Mouse (Mus musculus): ENCODE results near the gene Ivl. TPM values are rescaled to one million over a fixed set of nuclear protein-coding genes. Genes with fewer than 3 reads are reported as not detected.

Gene Ivl
- polyA plus RNA-seq (2014; fragmentation: Nextera tagmentation; extraction: Ambion mirVana) = not detected in 2 replicates

GRCm38 (mm10) chr3:92573449-92574041, at the start of gene Ivl:
TSS of gene Ivl (minus strand) at chr3:92573735.
- Histone ChIP-seq H3K9me3 (ENCODE audit: control insufficient read depth, low read length) (no peaks in the 10 kb centered on the region), H3K4me1 (replicated peaks; ENCODE audit: control insufficient read depth, insufficient read depth, low read length) (no peaks in the 10 kb centered on the region), H3K27me3 (ENCODE audit: control insufficient read depth, insufficient read depth, low read length) (no peaks in the 10 kb centered on the region), H3K4me3 (ENCODE audit: low read depth, low read length) (no peak within 1 kb of the TSS), H3K36me3 (ENCODE audit: control insufficient read depth, insufficient read depth, low read length) (no peaks in the 10 kb centered on the region), H3K4me2 (ENCODE audit: low read depth, low read length, severe bottlenecking) (no peak within 1 kb of the TSS), H3K9ac (ENCODE audit: low read length) (no peak within 1 kb of the TSS), H3K27ac (ENCODE audit: low read depth, low read length) (no peak within 1 kb of the TSS)
- 83% methylated on average over 1 of the region's 1 CpGs for WGBS
- ATAC-seq (replicated peaks; ENCODE audit: low FRiP score) (no peak), DNase-seq (ENCODE audit: low spot score) (no peak)

GRCm38 (mm10) chr3:92621560-92621959, 48.0 kb upstream of the Ivl start, which contains the start of gene Lce6a:
TSS of gene Lce6a (minus strand) at chr3:92621660.
- no peaks in the 10 kb centered on the region for H3K4me1 ChIP-seq (replicated peaks; ENCODE audit: control insufficient read depth, insufficient read depth, low read length)
- no peak within 1 kb of the TSS for H3K9ac ChIP-seq (ENCODE audit: low read length)
- WGBS = 74% methylated on average over 2 of the region's 2 CpGs
- ATAC-seq (replicated peaks; ENCODE audit: low FRiP score) = no peak
- no peak for DNase-seq (ENCODE audit: low spot score)
- H3K4me3 ChIP-seq (ENCODE audit: low read depth, low read length) = no peak within 1 kb of the TSS
- no peak within 1 kb of the TSS for H3K27ac ChIP-seq (ENCODE audit: low read depth, low read length)
- H3K27me3 ChIP-seq (ENCODE audit: control insufficient read depth, insufficient read depth, low read length) = no peaks in the 10 kb centered on the region
- no peaks in the 10 kb centered on the region for H3K36me3 ChIP-seq (ENCODE audit: control insufficient read depth, insufficient read depth, low read length)
- no peaks in the 10 kb centered on the region for H3K9me3 ChIP-seq (ENCODE audit: control insufficient read depth, low read length)
- H3K4me2 ChIP-seq (ENCODE audit: low read depth, low read length, severe bottlenecking) = no peak within 1 kb of the TSS

GRCm38 (mm10) chr3:92609804-92610203, 36.3 kb upstream of the Ivl start:
- H3K36me3 ChIP-seq (ENCODE audit: control insufficient read depth, insufficient read depth, low read length) = no peaks in the 10 kb centered on the region
- 77% methylated on average over 1 of the region's 1 CpGs for WGBS
- H3K27me3 ChIP-seq (ENCODE audit: control insufficient read depth, insufficient read depth, low read length) = no peaks in the 10 kb centered on the region
- H3K9me3 ChIP-seq (ENCODE audit: control insufficient read depth, low read length) = no peaks in the 10 kb centered on the region
- ATAC-seq (replicated peaks; ENCODE audit: low FRiP score) = no peak
- H3K4me1 ChIP-seq (replicated peaks; ENCODE audit: control insufficient read depth, insufficient read depth, low read length) = no peaks in the 10 kb centered on the region
- H3K27ac ChIP-seq (ENCODE audit: low read depth, low read length) = no peak overlapping the region
- H3K9ac ChIP-seq (ENCODE audit: low read length) = no peak overlapping the region
- DNase-seq (ENCODE audit: low spot score) = no peak
- no peak overlapping the region for H3K4me3 ChIP-seq (ENCODE audit: low read depth, low read length)
- H3K4me2 ChIP-seq (ENCODE audit: low read depth, low read length, severe bottlenecking) = no peak overlapping the region

GRCm38 (mm10) chr3:92607392-92607791, 33.9 kb upstream of the Ivl start, which contains the start of gene 2210017I01Rik:
TSS of gene 2210017I01Rik (minus strand) at chr3:92607492.
- H3K9ac ChIP-seq (ENCODE audit: low read length) = no peak within 1 kb of the TSS
- no peak within 1 kb of the TSS for H3K4me3 ChIP-seq (ENCODE audit: low read depth, low read length)
- H3K27ac ChIP-seq (ENCODE audit: low read depth, low read length) = no peak within 1 kb of the TSS
- no peaks in the 10 kb centered on the region for H3K4me1 ChIP-seq (replicated peaks; ENCODE audit: control insufficient read depth, insufficient read depth, low read length)
- H3K27me3 ChIP-seq (ENCODE audit: control insufficient read depth, insufficient read depth, low read length) = no peaks in the 10 kb centered on the region
- DNase-seq (ENCODE audit: low spot score) = no peak
- no peaks in the 10 kb centered on the region for H3K9me3 ChIP-seq (ENCODE audit: control insufficient read depth, low read length)
- H3K4me2 ChIP-seq (ENCODE audit: low read depth, low read length, severe bottlenecking) = no peak within 1 kb of the TSS
- no peak for ATAC-seq (replicated peaks; ENCODE audit: low FRiP score)
- no peaks in the 10 kb centered on the region for H3K36me3 ChIP-seq (ENCODE audit: control insufficient read depth, insufficient read depth, low read length)

GRCm38 (mm10) chr3:92602169-92602568, 28.6 kb upstream of the Ivl start:
- Histone ChIP-seq H3K27me3 (ENCODE audit: control insufficient read depth, insufficient read depth, low read length) (no peaks in the 10 kb centered on the region), H3K9ac (ENCODE audit: low read length) (no peak overlapping the region), H3K4me3 (ENCODE audit: low read depth, low read length) (no peak overlapping the region), H3K27ac (ENCODE audit: low read depth, low read length) (no peak overlapping the region), H3K9me3 (ENCODE audit: control insufficient read depth, low read length) (peaks cover 4% of the 10 kb centered on the region; the same call in 1 of the 2 replicates), H3K4me2 (ENCODE audit: low read depth, low read length, severe bottlenecking) (no peak overlapping the region), H3K36me3 (ENCODE audit: control insufficient read depth, insufficient read depth, low read length) (no peaks in the 10 kb centered on the region), H3K4me1 (replicated peaks; ENCODE audit: control insufficient read depth, insufficient read depth, low read length) (no peaks in the 10 kb centered on the region)
- WGBS = 48% methylated on average over 1 of the region's 1 CpGs
- ATAC-seq (replicated peaks; ENCODE audit: low FRiP score) (no peak), DNase-seq (ENCODE audit: low spot score) (no peak)

- Histone ChIP-seq H3K9ac (ENCODE audit: low read length) (no peak overlapping the region), H3K27me3 (ENCODE audit: control insufficient read depth, insufficient read depth, low read length) (no peaks in the 10 kb centered on the region), H3K36me3 (ENCODE audit: control insufficient read depth, insufficient read depth, low read length) (no peaks in the 10 kb centered on the region), H3K4me1 (replicated peaks; ENCODE audit: control insufficient read depth, insufficient read depth, low read length) (no peaks in the 10 kb centered on the region), H3K27ac (ENCODE audit: low read depth, low read length) (no peak overlapping the region), H3K4me3 (ENCODE audit: low read depth, low read length) (no peak overlapping the region), H3K4me2 (ENCODE audit: low read depth, low read length, severe bottlenecking) (no peak overlapping the region), H3K9me3 (ENCODE audit: control insufficient read depth, low read length) (peaks cover 4% of the 10 kb centered on the region; the same call in 1 of the 2 replicates)
- ATAC-seq (replicated peaks; ENCODE audit: low FRiP score) (no peak), DNase-seq (ENCODE audit: low spot score) (no peak)
- WGBS = 63% methylated on average over 1 of the region's 1 CpGs
Measured at GRCm38 (mm10) chr3:92600456-92600855, 26.9 kb upstream of the Ivl start.

- H3K9me3 ChIP-seq (ENCODE audit: control insufficient read depth, low read length) = peaks cover 4% of the 10 kb centered on the region; the same call in 1 of the 2 replicates
- no peaks in the 10 kb centered on the region for H3K4me1 ChIP-seq (replicated peaks; ENCODE audit: control insufficient read depth, insufficient read depth, low read length)
- DNase-seq (ENCODE audit: low spot score) (no peak), ATAC-seq (replicated peaks; ENCODE audit: low FRiP score) (no peak)
- no peak overlapping the region for H3K9ac ChIP-seq (ENCODE audit: low read length)
- H3K27ac ChIP-seq (ENCODE audit: low read depth, low read length) = no peak overlapping the region
- H3K36me3 ChIP-seq (ENCODE audit: control insufficient read depth, insufficient read depth, low read length) = no peaks in the 10 kb centered on the region
- H3K27me3 ChIP-seq (ENCODE audit: control insufficient read depth, insufficient read depth, low read length) = no peaks in the 10 kb centered on the region
- H3K4me3 ChIP-seq (ENCODE audit: low read depth, low read length) = no peak overlapping the region
- H3K4me2 ChIP-seq (ENCODE audit: low read depth, low read length, severe bottlenecking) = no peak overlapping the region
Measured at GRCm38 (mm10) chr3:92599973-92600372, 26.4 kb upstream of the Ivl start.

- Histone ChIP-seq H3K36me3 (ENCODE audit: control insufficient read depth, insufficient read depth, low read length) (no peaks in the 10 kb centered on the region), H3K9ac (ENCODE audit: low read length) (no peak overlapping the region), H3K4me2 (ENCODE audit: low read depth, low read length, severe bottlenecking) (no peak overlapping the region), H3K4me1 (replicated peaks; ENCODE audit: control insufficient read depth, insufficient read depth, low read length) (no peaks in the 10 kb centered on the region), H3K9me3 (ENCODE audit: control insufficient read depth, low read length) (peaks cover 4% of the 10 kb centered on the region; the same call in 1 of the 2 replicates), H3K27me3 (ENCODE audit: control insufficient read depth, insufficient read depth, low read length) (no peaks in the 10 kb centered on the region), H3K27ac (ENCODE audit: low read depth, low read length) (no peak overlapping the region), H3K4me3 (ENCODE audit: low read depth, low read length) (no peak overlapping the region)
- ATAC-seq (replicated peaks; ENCODE audit: low FRiP score) (no peak), DNase-seq (ENCODE audit: low spot score) (no peak)
- WGBS = 96% methylated on average over 2 of the region's 2 CpGs
Measured at GRCm38 (mm10) chr3:92598429-92598828, 24.9 kb upstream of the Ivl start.

- no peak within 1 kb of the TSS for H3K9ac ChIP-seq (ENCODE audit: low read length)
- DNase-seq (ENCODE audit: low spot score) (no peak), ATAC-seq (replicated peaks; ENCODE audit: low FRiP score) (no peak)
- H3K27ac ChIP-seq (ENCODE audit: low read depth, low read length) = no peak within 1 kb of the TSS
- H3K4me1 ChIP-seq (replicated peaks; ENCODE audit: control insufficient read depth, insufficient read depth, low read length) = no peaks in the 10 kb centered on the region
- H3K9me3 ChIP-seq (ENCODE audit: control insufficient read depth, low read length) = no peaks in the 10 kb centered on the region
- no peak within 1 kb of the TSS for H3K4me3 ChIP-seq (ENCODE audit: low read depth, low read length)
- 72% methylated on average over 1 of the region's 1 CpGs for WGBS
- no peak within 1 kb of the TSS for H3K4me2 ChIP-seq (ENCODE audit: low read depth, low read length, severe bottlenecking)
- H3K36me3 ChIP-seq (ENCODE audit: control insufficient read depth, insufficient read depth, low read length) = no peaks in the 10 kb centered on the region
- H3K27me3 ChIP-seq (ENCODE audit: control insufficient read depth, insufficient read depth, low read length) = no peaks in the 10 kb centered on the region
Measured at GRCm38 (mm10) chr3:92588858-92589257, 15.3 kb upstream of the Ivl start, which contains the start of gene Smcp. TSS of gene Smcp (minus strand) at chr3:92588997.

Measured in forebrain, embryonic 11.5 days (tissue).